Mouse (Mus musculus): ENCODE measurements around the gene Acp6.

Gene Acp6

GRCm38 (mm10) chr3:97185098-97185860 is 26.7 kb downstream of the Acp6 start:
- in situ Hi-C loops (cut with MboI, MseI): loop anchor here (10.0 kb wide), 3 partner anchors 100 to 370 kb away; no protein-coding TSS in a partner anchor

GRCm38 (mm10) chr3:97196571-97196970 is 38.0 kb downstream of the Acp6 start:
- in situ Hi-C loops (cut with MboI, MseI): no loop called here

- in situ Hi-C loops (cut with MboI, MseI): no loop called here
These were observed 40.7 kb downstream of the Acp6 start for GRCm38 (mm10) chr3:97199261-97199660.

- in situ Hi-C loops (cut with MboI, MseI): loop anchor here (5.0 to 10.0 kb wide), 2 partner anchors 135 to 877 kb away; no protein-coding TSS in a partner anchor
These were observed 43.4 kb downstream of the Acp6 start for GRCm38 (mm10) chr3:97201943-97202342.

- in situ Hi-C loops (cut with MboI, MseI): loop anchor here (5.0 to 10.0 kb wide), 2 partner anchors 133 to 879 kb away; no protein-coding TSS in a partner anchor
These were observed 45.3 kb downstream of the Acp6 start for GRCm38 (mm10) chr3:97203880-97204279.

- in situ Hi-C loops (cut with MboI, MseI): loop anchor here (10.0 kb wide), 1 partner anchor 882 kb away; no protein-coding TSS in a partner anchor
These were observed 47.9 kb downstream of the Acp6 start for GRCm38 (mm10) chr3:97206521-97206920.

- in situ Hi-C loops (cut with MboI, MseI): loop anchor here (10.0 kb wide), 1 partner anchor 885 kb away; no protein-coding TSS in a partner anchor
These were observed 50.8 kb downstream of the Acp6 start for GRCm38 (mm10) chr3:97209351-97209750.

GRCm38 (mm10) chr3:97211177-97211576 is 52.6 kb downstream of the Acp6 start:
- in situ Hi-C loops (cut with MboI, MseI): no loop called here

GRCm38 (mm10) chr3:97213871-97214270 is 55.3 kb downstream of the Acp6 start:
- in situ Hi-C loops (cut with MboI, MseI): no loop called here

GRCm38 (mm10) chr3:97214439-97214838 is 55.9 kb downstream of the Acp6 start:
- in situ Hi-C loops (cut with MboI, MseI): no loop called here

GRCm38 (mm10) chr3:97215526-97215925 is 56.9 kb downstream of the Acp6 start:
- in situ Hi-C loops (cut with MboI, MseI): no loop called here

- in situ Hi-C loops (cut with MboI, MseI): no loop called here
These were observed 64.7 kb downstream of the Acp6 start for GRCm38 (mm10) chr3:97223261-97223660.

GRCm38 (mm10) chr3:97225231-97225630 is 66.7 kb downstream of the Acp6 start:
- in situ Hi-C loops (cut with MboI, MseI): loop anchor here (5.0 kb wide), 1 partner anchor 72 kb away; the partner anchor contains the start of gene Bcl9

GRCm38 (mm10) chr3:97226719-97227118 is 68.1 kb downstream of the Acp6 start:
- in situ Hi-C loops (cut with MboI, MseI): loop anchor here (5.0 kb wide), 1 partner anchor 71 kb away; the partner anchor contains the start of gene Bcl9

All from T-helper 2 cell (primary cell).